Mouse (Mus musculus) gonadal fat pad, adult 2 months (tissue): ENCODE measurements around the gene Syne3. TPM values are rescaled to one million over a fixed set of nuclear protein-coding genes. Genes with fewer than 3 reads are reported as not detected.

ENCODE experiments used
- DNase-seq: peaks from one replicate; pipeline ENCODE4 v3.0.0-alpha.2; 2012; ENCODE audit warnings: low read depth
- polyA plus RNA-seq: library from polyadenylated mRNA; depleted of rRNA; stranded (reverse); fragments of >200 nt; gene quantifications from 2 replicates; pipeline ENCODE4 v1.2.3, GENCODE M21; 2012

Syne3 gene
- polyA plus RNA-seq, 1 experiment: 3.4 TPM

DNA sequence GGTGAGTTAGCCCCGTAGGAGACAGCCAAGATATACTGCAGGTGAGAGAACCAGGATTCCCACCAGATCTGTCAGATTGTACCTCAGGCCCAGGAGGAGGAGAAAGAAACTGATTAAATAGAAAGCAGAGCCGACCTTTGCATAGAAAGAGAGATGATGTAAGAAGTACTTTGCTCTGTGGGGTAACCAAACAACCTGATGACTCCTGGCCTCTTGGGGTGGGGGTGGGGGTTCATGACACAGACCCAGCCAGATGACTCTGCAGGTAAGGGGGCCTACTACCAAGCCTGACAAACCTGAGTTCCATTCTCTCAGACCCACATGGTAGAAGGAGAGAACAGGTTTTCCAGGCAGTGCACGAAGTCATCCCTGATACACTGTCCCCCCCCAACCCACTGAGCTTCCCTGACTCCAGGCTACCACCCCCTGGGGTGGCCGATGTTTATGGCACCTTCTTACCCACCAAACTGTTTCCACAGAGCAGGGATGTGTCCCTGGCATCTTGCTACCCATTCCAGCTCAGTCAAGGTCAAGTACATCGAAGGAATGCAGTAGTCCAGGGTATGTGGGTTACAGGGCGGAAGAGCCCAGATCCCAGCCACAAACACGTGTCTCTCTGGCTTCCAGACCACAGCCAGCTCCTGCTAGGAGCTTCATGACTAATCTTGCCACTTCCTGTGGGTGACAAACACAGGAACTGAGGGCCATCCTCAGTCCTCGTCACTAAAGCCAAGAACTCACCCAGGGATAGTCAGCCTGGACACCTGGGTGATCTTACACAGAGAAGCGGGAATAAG is 8.9 kb downstream of the Syne3 start:
- DNase-seq: no peak

DNA sequence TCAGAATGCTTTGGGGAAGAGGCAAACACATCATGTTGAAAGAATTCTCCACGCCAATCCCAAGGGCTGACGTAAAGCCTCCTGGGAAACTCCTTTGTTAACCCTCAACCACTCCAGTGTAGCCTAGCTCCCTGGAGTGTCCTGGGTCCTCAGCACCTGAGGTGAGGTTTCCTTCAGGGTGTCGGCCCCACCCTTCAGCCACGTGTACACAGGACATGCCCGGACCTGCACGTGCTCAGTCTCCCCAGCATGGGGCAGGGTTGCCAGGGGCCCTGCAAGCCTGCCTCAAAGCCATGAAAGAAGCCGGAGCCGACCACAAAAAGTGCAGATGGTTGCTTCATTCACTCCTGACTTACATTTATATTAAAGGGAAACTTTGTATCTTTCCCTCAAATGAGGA is 10.4 kb downstream of the Syne3 start:
- DNase-seq: no peak

DNA sequence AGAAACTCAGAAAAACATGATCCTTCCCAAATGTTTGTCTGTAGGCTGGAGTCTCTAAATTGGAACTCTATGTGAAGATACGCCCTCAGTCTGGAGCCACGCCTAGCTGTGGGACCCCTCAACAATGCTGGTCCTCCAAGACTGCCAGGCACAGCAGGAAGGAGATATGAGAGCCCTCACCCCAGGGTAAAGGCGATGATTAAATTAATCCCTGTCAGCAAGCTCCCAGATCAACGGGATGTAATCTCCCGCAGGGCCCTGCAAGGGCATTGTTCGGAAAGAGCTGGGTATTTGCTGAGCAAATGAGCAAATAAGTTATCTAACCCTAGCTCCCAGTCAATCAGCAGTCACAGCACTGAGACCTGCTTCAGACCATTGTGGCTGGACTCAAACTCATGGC is 11.1 kb downstream of the Syne3 start:
- DNase-seq: no peak

DNA sequence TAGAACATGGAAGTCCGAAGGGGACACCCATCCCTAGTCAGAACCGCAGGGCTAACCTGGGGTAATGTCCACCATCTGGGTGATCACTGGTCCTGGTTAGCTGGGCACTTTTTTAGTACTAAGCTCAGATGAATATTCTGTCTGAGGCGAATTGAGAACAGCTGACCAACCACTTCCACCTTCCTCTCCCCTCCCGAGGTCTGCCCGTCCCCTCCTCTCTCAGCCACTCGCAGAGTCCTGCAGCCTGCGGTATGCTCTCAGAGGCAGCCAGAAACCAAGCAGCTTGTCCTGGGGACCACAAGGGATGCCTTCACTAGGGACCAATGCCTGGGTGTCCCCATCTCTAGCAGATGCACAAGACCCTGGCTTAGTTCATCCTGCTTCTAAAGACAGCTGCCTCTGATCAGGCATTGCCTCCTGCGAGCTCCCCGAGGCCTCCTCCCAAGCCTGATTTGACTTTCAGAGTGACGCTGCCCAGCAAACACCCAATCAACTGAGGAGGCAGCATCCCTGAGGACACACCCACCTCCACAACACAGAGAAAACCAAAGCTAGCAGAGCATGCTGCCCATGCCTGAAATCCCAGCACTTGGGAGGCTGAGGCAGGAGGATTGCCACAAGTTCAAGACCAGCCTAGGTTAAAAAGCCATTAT is 11.8 kb downstream of the Syne3 start:
- no peak for DNase-seq

DNA sequence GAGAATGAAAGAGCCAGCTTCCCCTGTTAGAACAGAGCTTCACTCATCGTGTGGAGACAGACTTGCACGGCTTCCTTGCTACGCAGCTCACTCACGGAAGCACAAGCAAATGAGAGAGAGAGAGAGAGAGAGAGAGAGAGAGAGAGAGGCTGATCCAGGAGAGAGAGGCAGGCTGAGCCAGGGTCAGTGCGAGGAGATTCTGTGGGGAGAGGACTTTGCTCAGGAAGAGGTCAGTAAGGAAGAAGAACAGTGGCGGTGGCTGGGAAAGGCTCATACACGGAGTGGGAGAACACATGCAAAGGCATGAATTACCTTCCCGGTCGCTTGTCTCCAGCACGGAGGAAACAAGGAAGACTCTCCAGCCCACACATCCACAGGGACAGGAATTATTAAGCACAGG is 12.4 kb downstream of the Syne3 start:
- DNase-seq: no peak

DNA sequence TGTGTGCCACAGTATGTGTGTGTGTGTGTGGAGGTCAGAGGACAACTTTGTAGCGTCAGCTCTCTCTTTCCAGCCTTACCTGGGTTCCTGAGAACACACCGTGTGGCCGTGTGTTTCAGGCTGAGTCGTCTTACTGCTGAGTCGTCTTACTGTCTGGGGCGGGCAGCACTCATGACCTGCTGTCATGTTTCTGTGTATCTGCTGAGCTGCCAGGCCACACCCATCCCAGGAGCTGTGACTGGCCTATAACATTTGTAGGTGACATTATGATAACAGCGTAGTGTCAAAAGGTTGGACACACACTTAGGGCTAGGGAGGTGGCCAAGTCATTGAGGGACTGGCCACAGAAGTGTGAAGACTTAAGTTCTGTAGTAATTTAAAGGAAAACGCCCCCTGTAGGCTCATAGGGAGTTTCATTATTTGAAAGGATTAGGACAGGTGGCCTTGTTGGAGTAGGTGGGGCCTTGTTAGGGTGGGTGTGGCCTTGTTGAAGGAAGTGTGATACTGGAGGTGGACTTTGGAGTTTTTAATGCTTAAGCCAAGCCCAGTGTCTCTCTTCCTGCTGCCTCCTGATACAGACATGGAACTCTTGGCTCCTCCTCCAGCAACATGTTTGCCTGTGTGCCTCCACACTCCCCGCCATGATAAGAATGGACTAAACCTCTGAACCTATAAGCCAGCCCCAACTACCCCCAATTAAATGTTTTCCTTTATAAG is 13.4 kb downstream of the Syne3 start:
- DNase-seq: no peak

DNA sequence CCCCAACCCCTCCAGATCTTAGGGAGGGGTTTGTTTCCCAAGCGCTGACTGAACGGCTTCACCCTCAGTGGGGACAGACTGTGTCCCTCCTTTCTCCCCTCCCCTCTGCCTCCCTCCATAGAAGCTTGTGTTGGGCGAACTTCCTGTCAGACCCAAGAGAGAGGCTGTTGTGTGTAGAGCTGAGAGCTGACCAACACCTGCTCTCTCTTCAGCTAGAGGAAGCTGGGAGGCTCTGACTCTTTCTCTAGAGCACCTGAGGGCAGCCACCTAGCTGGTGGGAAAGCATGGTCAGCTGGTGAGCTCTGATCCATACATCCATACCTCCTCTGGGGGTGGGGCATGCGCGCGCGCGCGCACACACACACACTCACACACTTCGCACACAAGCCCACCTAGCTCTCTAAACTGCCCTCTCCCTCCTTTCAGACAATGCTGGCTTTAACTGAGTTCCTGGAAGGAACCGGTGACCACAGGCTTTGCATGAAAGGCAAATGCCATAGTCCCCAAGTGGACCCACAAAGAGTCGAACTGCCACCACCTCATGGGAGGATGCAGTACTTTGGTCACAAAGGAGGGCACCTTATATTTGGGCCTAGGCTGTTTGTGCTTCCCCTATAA is 14.2 kb downstream of the Syne3 start:
- DNase-seq: no peak

DNA sequence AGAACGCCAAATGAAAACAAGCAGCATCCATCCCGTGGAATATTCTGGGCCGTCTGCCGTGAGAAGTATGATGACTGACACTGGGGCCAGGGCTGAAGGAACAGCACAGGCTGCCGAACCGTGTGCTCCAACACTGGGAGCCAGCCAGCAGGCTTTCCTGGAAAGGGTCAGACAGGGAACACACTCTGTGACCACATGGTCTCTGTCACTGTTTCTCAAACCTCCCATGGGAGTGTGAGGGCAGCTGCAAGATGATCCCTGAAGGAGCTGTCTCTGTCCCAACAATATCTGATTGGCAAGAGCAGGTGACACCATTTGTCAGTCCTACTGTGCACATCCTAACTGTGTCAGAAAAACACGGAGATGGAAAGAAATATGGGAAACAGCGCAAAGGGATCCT is 16.8 kb downstream of the Syne3 start:
- DNase-seq: no peak

DNA sequence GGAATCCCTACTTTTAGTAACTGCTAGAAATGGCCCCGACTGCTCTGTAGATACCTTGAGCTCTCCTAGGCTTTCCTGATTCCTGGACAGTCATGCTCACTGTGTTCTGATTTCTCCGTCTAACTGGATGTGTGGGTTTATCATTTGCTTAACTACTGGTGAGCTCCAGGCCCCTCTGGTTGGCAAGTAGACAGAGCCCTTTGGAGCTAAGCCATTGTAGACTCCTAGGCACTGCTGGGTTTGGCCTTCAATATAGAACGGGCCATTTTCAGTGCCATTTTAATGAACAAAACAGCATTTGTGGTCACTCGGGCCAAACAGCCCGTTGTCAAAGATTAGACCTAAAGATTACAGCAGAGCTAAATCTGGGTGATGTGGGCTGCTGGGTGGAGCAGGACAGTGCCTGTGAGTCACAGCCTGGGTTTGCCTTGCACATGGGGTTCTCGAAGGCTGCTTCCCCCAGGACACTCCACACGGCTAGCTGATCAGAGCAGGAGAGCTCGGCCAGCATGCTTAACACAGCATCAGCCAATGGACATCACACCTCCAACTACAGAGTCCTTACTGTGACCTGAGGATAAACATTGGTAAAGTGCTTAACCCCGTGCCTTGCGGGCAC is 17.4 kb downstream of the Syne3 start:
- no peak for DNase-seq

DNA sequence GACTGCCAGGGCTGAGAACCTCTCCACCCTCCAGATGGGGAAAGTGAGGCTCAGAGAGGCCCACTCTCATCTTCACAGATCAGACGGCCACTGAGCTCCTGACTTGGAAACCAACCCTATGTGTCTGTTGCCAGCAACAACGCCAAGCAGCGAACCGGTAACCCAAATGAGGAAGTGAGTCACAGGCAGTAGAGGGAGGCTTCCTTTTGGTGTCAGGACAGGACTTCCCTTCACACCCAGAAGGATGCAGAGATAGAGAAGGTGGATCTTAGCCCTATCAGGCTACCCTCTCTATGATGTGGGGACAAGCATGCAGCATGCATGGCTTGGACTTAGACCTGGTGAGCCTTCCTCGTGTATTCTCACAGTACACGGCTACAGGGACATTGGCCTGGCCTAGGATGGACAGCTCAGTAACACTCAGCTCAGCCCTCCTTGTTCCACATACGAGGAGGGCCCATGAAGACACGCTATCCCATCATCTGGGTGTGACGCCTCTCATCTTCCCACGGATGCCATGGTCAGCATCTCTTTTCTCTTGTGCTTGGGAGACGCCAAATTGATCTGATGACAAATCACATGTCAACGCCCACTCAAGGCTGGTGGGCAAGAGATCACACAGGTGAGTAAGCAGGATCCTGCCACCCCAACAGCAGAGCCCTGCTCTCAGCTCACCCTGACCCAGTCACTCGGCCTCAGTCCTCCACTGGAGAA is 18.7 kb downstream of the Syne3 start:
- DNase-seq: no peak

DNA sequence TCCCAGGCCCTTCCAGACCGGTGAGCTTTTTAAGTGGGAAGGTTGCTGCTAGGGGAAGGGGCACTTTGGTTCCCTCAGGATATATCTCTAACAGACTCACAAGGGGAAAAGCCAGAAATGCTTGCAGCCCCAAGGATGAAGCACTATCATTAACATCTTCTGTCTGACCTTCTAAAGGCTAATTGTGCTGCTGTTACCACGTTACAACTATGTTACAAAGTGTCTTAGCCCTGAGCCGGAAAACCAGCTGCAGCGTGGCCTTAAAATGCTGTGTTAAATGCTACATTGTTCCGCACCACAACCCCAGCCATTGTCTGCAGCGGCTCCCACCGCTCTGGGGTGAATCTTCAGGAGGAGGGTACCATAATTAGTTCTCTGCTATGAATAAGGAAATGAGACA is 21.7 kb downstream of the Syne3 start:
- DNase-seq: no peak

DNA sequence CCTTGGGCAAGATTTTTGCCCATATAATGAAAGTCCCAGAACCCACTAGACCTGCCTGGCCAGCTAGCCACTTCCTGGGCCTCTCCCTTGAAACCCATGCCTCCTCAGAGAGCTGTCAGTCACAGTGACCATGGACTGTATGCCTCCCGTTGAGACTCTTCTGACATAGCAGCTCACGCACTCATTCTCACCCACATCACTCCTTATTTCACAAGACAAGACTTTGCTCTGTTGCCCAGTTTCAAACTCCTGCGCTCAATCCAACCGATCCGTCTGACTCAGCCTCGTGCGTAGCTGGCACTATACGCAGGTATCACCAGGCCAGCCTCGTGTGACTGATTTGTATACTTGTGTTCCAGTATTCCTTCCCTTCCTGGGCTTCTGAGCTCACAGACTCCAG is 22.8 kb downstream of the Syne3 start:
- no peak for DNase-seq

DNA sequence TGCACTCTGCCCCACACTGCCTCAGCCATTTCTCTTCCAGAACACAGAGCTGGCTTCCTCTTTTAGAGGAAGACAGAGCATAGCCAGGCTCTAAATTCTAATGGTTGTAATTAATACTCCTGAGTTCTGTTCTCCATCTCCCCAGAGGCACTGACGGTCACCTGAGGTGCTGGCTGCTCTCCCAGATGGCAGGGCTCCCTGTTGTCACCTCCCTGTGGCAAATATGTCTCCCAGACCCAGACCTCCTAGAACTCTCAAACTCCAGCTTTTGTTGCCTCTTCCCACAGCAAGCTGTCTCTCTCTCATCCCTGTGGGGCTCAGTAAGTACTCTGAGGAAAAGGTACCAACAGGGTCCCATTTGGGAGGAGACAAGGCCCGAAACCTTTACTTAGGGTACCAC is 23.6 kb downstream of the Syne3 start:
- DNase-seq: no peak

DNA sequence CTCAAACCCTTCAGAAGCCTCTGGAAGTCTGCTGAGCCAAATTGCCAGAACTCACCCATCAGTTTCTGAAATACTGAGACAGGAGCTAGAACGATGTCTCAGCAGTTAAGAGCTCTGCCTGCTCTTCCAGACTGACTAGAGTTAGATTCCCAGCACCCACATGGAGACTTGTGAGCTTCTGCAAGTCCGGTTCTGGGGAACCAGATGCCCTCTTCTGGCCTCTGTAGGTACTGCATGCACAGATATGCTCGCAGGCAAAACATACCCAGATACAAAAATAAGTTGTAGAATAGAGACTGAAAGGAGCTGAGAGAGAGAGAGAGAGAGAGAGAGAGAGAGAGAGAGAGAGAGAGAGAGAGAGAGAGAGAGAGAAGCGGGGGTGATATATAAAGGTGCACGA is 24.5 kb downstream of the Syne3 start:
- DNase-seq: no peak

DNA sequence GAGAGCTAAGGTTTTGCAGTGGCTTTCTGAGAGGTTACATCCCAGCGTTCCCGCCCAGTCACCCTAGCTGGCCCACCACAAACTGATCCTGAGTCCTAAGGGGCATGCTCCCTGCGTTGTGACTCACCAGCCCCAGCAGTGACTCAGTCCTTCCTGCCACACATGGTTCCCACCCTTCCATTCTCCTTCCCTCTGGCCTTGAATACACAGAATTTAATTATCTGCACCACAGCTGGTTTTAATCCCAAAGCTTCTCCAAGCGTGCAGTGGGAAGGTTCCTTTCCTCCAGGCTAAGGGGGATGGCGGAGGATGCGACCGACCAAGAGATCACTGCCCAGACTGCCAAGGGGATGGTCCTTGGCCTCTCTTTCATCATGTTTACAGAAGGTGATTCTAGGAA is 26.1 kb downstream of the Syne3 start:
- DNase-seq: no peak

DNA sequence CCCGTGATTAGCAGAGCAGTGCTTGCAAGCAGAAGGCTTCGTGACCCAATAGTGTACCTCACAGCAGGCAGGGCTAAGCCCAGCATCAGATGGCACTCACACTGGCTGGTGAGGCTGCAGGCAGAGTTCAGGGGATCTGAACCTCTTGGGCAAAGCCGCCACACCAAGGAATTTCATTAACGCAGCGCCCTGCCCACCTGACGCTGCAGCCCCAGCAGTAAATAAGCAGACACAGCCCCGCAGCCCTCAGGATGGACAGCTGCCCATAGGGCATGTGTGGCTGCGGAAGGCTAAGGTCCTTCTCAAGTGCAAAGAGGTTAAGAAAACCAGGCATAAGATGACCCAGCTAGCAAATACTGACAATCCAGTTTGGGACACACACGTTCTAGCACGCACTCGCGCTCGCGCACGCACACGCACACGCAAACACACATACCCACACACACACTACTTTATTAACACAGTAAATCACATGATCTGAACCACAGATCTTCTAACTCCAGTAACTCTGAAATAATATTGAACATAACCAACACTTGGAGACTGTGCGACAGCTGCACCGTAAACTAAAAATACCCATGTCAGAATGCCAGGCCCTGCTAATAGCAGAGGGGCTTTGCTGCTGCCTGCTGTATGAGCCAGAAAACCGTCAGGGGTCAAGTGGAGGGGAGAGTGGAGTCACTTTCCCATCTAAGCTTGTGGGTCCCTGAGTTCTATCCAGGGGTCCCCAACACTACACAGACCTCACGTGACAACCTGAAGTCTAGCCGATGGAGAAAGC is 30.5 kb downstream of the Syne3 start:
- no peak for DNase-seq

DNA sequence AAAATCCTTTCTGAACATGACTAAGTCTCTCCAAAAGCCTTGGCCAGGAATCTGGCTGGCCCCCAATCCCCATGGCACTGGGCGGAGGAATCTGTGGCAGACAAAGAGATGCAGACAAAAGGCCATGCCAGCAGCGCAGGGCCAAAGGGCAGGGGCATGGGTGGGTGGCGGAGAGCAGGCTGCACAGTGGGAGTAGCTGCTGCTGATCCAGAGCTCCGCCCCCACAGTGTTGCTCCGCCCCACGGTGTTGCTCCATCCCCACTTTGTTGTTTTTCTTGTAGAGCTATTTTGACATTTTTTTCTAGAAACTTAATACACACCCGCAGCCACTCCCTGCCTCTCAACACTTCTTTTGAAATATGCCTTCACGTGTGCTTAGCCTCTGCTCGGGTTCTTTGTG is 31.2 kb downstream of the Syne3 start:
- peak; percentile 27 for DNase-seq

DNA sequence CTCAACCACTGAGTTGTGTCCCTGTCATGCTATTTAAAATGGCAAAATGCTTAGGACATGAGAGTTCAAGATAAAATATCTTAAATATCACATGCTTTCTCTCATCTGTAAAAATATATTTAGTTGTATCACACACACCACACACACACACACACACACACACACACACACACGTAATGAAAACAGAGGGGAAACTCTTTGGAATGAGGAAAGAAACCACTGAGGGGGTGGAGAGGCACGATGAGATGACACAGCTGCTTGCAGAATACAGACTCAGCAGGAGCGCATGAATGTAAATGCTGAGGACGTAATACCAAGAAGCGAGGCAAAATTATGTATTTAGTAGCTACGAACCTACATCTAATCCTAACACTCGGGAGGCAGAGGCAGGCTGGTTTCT is 32.7 kb downstream of the Syne3 start:
- DNase-seq: no peak

DNA sequence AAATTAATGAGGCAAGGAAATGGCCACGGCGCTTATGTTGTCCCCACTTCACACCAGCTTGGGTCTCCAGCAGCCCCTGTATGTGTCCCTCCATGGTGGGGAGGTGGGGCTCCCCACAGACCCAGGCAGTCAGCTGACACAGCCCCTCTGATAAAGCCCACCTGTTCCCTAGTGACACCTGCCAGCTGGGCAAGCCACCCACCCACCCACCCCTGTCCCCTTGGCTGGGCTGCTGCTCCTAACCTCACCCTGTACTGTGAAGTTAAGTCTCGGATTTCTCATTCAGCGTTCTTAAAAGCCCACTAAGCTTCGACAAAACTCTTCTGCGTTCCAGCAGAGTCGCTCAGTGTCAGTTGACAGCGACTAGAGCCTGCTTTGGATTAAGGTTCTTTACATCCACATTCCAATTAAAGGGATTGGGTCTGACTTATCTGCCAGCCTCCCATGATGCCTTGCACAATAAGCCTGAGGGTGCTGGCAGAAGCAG is 33.2 kb downstream of the Syne3 start:
- DNase-seq: no peak

DNA sequence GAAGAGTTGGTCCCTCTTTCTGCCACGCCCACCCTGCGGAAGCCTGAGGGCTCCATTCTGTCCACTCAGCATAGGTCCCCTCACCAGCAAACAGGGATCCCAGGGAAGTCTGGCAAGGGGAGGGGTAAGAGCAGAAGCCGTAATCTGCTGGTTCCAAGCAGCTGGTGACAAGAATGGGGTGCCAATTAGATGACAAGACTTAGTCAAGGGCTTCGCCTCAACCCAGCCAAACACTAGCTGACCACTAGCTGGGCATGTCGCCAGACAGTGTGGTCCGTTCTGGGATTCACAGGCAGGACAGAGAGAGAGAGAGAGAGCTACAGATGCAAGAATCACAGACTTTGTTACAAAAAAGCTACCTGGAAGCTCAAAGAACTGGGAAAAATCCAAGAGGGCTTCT is 36.7 kb downstream of the Syne3 start:
- no peak for DNase-seq

DNA sequence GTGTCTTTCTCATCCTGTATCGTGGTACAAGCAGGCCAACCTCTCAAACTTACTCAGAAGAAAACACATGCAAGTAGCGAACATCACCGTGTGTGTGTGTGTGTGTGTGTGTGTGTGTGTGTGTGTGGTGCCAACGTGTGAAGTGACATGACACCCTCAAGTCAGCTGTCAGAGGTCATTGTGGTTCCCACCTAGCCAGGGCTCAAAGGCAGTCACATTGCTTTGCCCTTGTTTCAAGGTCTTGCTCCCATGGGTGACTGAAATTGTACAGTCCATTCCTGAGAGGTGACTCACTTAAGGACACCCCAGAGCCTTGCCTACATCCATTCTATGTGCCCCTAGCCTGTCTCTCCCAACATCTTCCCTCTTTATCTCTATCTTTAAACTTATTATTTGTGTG is 40.0 kb downstream of the Syne3 start:
- no peak for DNase-seq
